Mouse (Mus musculus) hindlimb bud, embryonic 11.5 days (tissue): ENCODE measurements around the gene Gde1.

Experiments
- DNase-seq: peaks from one replicate; pipeline ENCODE4 v3.0.0-alpha.2; 2012; ENCODE audit warnings: low read depth, low spot score; ENCODE audit errors: extremely low spot score

Gde1 gene

DNA sequence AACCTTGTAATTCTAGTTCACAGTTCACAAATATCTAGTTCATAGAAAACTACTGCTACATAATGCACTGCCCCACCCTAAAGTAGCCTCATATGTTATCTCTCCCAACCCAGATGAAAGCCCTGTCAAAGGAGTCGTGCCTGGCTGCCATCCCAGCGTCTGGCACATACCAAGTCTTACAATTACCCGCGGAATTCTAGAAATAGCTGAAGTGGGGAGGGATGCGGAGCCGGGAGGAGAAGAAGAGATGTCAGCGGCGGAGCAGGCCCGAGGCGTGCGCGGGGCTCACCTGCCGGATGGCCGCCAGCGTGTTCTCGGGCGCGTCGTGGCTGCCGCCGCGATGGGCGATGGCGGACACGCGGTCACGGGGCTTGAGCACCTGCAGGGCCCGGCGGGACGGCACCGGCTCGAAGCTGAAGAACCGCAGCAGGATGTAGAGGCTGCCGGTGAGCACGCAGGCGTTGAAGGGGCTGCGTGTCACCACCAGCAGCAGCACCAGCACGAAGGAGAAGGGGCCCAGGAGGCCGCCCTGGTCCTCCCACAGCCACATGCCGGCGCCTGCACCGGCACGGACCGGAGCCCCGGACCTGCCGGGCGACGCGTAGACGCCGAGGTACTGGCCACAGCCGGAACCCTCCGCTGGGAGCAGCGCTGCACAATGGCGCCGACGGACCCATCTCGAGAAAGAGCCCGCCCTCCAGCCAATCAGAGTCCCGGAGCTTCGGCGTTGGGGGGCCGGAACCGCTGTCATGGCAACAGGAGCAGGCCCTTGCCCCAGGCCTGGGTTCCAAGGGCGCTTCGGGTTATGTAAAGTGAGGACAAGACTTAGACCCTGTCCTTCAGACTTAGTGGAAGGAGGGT lies at the start of gene Gde1:
Gene Gde1, minus strand, starts transcription at position 678 of the 861 bp plus-strand sequence.
- DNase-seq, result peak; percentile 35

DNA sequence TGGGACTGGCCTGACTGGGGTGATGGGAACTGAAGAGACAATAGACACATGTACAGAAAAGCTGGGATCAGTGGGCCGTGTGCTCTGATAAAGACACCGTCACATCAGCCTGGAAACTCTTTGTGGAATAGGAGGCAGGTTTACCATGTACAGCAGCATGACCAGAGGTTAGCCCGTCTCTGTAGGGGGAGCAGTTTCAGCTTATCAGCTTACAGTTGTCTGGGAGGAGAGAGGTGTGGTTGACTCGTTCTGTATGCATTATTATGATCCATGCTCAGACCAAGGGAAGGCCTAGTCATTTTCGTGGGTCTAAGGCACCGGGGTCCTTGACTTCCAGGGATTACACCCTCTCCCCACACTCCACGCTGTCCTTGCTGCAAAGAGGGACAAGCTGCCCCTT lies 46.0 kb upstream of the Gde1 start:
- no peak for DNase-seq

DNA sequence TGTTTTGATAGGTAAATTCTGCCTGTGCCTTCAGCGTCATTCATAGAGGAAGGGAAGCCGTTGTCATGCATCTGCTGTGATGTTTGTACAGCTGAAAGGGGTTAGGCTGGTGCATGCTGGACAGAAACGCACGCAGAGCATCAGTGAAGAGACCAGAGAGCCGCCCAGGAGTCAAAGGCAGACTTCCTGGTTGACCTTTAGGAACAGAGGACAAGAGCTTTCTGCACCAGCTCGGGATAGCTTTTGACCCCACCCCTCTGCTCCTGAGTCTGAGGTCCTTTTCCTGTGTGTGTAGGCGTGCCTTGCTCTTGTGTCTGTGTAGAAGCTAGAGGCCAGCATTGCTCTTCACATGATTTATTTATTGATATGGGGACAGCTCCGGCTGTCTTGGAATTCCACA lies 44.1 kb upstream of the Gde1 start:
- DNase-seq, result no peak

DNA sequence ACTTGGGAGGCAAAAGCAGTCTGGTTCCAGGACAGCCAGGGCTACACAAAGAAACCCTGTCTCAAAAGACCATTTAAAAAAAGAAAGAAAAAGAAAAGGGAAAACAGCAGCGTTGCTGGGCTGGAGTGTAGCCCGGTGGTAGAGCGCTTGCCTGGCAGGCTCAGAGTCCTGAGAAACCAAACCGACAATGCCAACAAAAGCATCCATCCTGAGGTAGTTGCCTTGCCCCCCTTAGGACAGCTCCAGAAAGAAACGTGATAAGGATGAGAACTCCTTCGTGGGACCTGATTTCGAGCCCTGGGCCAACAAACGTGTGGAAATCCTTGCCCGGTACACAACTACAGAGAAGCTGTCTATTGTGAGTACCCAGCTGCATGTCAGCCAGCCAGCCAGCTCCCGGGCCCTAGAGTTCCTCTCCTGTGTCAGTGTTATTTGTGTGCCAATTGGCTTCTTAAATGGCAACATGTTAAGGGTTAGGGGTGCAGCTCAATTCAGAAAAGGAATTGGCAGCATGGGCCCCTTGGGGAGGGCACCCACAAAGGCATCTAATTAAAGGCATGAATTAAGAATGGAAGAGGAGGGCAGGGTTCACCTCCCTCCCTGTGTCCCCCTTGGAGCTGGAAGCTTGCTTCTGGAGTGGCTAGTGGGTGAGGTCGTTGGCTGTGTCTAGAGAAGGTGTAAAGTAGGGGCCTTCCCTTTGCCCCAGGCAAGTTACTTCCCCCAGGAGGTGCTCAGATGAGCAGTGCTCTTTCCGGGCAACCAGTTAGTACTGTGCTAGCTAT lies 42.5 kb upstream of the Gde1 start:
- no peak for DNase-seq

DNA sequence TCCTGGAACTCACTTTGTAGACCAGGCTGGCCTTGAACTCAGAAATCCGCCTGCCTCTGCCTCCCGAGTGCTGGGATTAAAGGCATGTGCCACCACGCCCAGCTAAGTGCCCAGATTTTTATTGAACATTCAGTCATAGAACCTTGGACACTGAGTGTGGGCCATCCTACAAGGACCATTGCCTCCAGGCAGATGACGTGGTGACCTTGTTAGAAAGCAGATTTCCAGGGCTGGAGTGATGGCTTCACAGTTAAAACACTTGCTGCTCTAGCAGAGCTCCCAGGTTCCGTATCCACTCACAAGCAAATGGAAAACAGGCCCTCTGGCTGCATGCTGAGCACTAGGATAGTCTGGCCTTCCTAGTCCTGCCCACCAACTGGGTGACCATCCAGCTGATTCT lies 39.2 kb upstream of the Gde1 start:
- DNase-seq, result no peak

DNA sequence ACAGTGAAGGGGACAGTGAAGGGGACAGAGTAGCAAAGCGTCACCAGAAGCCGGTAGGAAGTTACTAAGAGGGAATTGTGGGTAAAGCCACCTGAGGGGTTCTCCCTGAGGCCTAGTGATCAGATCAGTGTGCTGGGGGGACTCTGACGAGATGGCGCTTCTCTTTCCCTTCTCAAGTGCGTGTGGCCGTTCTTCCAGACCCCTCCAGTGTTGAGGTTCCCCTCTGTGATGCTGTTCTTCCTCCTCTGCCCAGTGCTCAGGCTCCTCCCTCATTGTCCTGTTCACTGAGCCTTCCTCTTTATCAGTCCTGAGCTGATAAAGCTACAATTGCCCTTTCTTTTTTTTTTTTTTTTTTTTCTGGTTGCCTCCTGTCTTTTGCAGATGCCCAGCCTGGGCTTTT lies 36.7 kb upstream of the Gde1 start:
- DNase-seq, result no peak

DNA sequence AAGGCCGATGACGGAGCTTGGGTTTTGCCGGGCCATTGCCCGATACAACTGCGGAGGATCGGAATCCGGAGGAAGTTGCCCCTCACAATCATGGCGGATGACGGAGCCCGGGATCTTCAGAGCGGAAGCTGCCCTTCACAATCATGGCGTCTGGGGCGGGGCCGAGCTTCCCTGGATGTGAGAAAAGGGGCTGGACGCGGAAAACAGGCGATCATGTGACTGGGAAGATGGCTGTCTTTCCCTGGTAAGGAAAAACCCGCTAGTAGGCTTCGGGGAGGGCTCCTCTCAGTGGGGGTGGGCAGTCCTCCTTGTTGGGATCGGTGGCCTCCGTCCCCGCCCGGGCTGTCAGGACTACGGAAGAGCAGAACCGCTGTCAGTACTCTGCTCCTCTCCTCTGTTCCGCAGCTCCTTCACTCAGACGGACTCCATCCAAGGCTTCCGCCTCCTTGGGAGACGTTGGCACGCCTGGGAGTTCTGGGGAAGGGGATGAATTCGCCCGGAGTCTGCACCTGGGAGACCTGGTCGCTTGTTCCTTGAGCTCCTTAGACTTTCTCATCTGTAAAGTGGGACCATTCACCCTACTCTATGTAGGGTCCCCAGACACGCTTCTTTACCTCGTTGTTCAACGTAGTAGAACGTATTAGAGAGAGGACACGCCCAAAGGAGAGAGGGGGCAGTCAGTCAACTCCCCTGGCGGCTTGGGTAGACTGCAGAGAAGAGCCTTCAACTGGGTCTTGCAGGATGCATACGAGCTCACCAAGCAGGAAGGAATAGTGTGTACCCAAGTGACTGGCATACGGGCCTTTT lies 35.2 kb upstream of the Gde1 start:
- peak; percentile 88 for DNase-seq

DNA sequence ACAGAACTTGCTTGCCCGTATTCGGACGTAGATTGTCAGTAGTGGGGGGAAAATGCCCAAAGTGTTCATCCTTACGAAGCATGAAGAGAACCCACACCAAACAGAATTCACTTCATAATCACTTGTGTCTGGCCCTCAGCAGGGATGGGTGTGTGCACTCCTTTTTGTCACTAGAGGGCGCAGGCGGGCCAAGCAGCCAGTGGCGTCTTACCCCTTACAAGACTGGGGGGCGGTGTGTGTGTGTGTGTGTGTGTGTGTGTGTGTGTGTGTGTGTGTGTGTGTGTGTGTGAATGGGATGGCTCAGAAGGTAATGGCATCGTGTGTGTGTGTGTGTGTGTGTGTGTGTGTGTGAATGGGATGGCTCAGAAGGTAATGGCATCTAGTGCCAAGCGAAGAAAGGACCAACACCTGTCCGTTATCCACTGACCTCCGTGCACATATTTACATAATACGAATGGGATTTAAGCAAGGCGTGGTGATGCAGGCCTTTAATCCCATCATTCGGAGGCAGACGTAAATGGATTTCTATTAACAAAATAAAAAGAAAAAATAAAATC lies 34.5 kb upstream of the Gde1 start, which contains the start of gene Vps35l:
Gene Vps35l, plus strand, starts transcription at position 252 of the 557 bp plus-strand sequence.
- peak; percentile 35 for DNase-seq

DNA sequence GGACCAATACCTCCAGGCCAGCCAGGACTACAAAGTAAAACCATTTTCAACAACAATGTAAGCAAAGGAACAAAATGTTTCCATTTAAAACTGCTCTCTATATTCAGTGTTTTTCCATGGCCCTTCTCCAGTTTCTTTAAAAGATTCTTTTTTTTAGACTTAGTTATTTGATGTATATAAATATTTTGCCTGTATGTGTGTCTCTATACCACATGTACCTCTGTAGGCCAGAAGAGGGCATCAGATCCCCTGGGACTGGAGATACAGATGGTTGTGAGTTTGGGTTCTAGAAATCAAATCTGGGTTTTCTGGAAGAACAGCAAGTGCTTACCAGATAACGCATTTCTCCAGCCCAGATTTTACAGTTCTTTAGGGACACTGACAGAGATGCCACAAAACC lies 33.2 kb upstream of the Gde1 start:
- no peak for DNase-seq

DNA sequence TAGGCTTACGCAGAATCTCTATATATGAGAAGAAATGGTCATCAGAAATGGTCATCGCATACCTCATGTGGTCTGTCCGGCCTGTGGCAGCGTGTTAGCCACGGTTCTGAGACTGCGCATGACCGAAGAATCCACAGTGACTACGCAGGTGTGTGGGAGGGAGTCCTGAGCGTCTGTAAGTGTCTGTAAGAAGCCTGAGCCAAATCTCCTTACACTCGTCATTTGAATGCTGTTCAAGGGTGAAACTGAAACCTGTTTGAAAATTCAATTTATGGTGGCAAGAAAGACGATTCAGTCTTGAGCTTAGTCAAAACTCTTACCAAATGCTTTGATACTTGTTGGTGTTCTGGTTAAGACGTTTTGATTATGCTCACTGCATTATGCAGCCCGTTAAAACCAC lies 27.6 kb upstream of the Gde1 start:
- no peak for DNase-seq

DNA sequence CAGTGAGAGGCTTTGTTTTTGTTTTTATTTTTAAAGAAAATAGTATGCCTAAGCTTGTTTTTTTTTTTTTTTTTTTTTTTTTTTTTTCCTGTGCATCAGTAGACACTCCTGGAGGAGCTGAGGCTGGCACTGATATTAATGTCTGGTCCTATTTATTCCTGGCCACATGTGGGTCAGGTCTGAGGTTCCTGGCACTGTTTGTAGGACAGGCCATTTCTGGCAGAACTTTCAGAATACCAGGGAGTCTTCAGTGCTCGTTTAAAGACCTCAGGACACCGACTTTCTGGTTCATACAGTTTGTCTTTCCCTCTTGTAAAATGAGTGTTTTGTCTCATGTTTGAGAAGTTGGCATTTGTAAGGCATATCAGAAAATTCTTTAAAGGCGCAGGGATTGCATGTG lies 26.2 kb upstream of the Gde1 start:
- DNase-seq, result no peak

DNA sequence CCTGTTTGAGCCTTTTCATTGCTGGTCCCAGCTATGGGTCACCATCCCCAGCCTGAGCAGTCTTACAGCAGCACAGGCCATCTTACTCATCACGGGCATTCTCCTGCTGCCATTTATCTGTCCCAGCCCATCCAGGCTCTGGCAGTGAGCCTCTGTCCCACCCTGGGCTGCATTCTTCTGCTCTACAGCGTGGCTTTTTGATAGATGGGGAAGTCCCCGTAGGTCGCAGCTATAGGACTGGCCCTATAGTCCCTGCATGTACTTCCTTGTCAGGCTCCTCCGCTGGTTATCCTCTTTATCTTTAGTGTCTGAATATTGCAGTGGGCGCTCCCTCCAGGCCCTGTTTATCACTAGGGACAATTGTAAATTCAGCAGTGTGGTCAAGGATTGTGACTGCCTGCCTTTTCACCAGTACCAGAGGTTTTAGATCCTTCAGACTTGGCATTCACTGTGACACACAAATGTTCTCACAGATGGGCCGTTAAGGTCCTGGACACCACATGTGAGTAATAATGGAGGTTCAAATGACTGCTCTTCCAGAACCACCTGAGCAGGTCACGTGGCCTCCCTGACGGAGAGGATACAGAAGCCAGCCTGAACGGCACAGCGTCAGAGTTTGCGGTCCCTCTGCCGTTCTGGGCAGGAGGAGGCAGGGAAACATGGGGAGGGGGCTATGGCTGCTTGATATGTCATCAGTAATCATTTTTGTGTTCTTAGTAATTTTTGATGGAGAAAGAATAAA lies 23.4 kb upstream of the Gde1 start:
- no peak for DNase-seq

DNA sequence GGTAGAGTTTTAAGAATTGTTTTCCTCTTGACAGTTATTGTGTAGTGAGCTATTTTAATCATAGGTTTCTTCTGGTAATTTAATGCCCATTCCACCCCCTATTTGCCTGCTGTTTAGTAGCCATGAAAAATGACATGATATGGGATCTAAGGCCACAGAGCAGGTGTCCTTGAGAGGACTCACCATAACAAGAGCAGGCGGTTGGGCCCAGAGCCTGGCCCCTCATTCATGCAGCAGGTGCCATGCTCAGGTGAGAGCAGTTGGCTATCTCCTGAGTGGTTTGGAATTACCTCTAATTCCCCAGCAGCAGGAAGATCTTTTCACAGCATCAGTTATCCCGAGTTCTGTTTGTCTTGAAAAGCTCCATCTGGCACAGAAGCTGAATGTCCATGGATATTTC lies 19.9 kb upstream of the Gde1 start:
- DNase-seq, result no peak

DNA sequence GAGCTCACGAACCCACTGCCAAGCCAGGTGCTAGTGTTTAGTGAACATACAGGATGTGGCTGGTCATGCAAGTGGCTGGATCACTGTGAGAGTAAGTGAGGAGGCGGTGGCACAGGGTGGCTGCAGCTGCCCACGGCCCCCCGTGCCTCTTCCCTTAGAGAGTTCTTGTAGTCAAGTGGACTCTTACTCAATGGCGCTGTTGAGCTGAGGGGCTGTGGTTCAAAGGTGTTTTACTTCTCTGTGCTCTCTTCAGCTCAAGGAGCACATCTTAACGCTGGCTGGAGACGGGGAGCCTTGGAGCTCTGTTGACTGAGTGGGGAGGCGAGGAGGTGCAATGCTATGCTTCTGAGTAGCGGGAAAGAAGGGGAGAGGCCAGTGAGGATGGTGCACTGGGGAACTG lies 18.3 kb upstream of the Gde1 start:
- no peak for DNase-seq

DNA sequence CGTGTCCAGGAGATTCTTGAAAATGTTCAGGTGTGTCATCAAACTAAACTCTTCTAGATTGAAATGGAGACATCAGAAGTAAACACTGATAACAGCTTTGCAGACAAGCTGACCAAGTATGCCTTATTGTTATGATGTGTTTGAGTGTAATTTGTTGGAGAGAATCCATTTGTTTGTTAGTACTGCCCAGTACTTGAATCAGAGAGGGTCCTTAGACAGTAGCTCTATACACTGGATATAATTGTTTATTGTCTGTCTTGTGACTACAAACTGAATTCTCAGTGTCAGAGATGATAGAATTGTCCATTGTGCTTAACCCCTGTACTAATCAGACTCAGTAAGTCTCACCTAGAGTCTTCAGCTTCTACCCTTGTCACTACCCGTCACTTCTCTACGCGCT lies 12.5 kb upstream of the Gde1 start:
- no peak for DNase-seq

DNA sequence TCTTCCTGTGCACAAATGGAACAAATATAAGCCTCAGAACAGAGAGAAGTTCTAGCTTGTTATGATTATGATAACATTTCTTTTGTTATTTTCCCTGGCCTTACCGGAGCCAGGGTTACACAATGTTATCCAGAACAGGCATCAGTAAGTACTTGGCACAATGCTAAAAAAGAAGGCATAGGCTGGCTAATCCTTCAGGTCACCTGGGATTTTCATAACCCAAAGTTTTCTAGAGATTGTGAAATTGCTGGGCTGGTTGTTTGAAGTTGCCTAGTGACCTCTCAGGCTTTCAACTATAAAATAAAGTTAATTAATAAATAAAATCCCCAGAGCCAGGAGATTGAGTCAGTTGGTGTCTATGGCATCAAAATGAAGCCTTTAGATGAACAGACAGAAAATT lies 9.3 kb upstream of the Gde1 start:
- DNase-seq, result no peak

DNA sequence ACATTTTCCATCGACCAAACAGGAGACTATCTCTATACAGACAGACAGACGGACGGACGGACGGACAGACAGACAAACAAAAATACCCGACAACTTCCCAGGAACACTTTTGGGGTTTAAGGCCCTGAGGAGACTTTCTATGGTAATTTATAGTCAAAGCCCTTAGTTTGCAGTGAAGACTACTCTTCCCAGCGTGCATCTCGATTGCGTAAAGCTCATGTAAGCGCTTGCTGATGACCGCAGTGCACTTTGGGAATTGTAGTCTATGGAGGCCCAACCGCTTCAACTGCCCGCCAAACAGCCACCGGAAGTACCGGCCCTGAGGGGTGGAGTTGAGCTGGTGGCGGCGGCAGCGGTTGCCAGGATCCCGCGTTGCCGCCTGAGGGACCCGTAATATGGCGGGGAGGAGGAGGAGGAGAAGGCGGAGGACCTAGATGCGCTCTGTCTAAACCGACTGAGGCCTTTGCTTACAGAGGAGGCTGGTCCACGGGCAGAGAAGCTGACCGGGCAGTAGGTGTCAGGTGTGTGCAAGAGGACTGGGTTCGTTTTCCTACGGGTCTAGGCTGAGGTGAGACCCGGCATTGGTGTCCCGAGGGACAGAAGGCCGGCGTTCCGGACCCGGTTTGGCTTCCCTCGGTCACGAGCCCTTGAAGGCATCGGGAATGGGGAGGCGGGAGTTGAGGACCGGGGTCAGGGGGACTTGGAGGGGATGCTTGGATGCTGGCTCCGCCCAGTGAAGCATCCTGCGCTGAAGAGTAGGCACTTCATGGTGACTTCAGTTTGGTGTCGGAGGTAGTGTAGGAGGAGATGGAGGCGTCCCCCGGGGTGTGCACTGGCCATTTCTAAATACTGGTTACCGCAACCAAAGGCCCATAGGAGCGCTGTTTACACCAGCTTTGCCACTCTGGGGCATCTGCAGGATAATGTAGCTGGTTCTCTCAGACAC lies 6.9 kb upstream of the Gde1 start, which contains the start of gene Ccp110:
Gene Ccp110, plus strand, starts transcription at position 325 of the 946 bp plus-strand sequence.
- peak; percentile 88 for DNase-seq

DNA sequence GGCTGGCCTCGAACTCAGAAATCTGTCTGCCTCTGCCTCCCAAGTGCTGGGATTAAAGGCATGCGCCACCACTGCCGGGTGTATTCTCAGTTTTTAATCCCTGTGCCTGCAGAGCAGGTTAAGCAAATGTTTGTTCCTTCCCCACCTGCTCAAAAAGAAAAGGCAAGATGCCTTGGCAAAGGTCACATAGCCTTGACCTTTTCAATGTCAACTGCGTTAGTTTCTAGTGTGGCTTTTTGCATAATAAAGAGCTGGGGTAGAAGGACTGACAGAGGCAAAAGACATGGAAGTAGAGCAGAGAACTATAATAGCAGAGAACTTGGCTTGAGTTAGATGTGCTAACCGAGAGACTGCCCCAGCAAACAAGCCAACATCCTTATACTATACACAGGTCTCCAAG lies 5.2 kb upstream of the Gde1 start:
- DNase-seq, result no peak

DNA sequence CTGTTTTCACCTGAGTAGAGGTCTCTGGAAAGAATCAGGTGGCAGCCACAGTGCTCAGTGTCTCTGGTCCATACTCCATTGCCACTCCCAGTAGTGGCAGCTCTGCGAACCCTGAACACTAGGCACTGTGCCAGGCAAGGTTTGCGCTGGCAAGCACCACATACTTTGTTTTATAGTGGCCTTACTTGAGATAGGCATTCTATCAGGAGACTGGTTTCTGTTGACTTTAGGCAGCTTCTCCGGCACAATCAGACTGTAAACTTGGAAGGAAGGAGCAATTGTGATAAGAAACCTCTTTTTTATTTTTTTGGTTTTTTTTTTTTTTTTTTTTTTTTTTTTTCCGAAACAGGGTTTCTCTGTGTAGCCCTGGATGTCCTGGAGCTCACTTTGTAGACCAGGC lies 2.4 kb upstream of the Gde1 start:
- no peak for DNase-seq
